Mouse (Mus musculus) inflammation-experienced regulatory T-cells, adult 6 months (primary cell): Measurements from ENCODE around the gene Ngp. TPM values are rescaled to one million over a fixed set of nuclear protein-coding genes. Genes with fewer than 3 reads are reported as not detected.
A peak's percentile ranks its signal among the peaks of the same experiment; 100 is the strongest.
"Not testable (repeated sequence)": the region's sequence is repeated elsewhere in the genome, so short reads cannot be mapped to it uniquely, and the experiment has no call there.

Experiments
- ATAC-seq: one replicate; pipeline ENCODE4 v1.8.0; 2017
- polyA plus RNA-seq, 3 experiments: library from polyadenylated mRNA; unstranded; fragments of 100-300 nt; shearing (Covaris generic); gene quantifications; one replicate each; pipeline ENCODE4 v1.2.1; 2017

The Ngp gene
- 1 to 10 TPM in 1 of 3 experiments, not detected in 2; 5.1 TPM for polyA plus RNA-seq

GRCm38 (mm10) chr9:110419511-110420112 lies at the start of gene Ngp:
Gene Ngp, plus strand, starts transcription at chr9:110419747.
- no peak for ATAC-seq

- no peak for ATAC-seq
Measured at GRCm38 (mm10) chr9:110369860-110370259, 49.7 kb upstream of the Ngp start.

GRCm38 (mm10) chr9:110373871-110374270 lies 45.7 kb upstream of the Ngp start:
- no peak for ATAC-seq

DNA sequence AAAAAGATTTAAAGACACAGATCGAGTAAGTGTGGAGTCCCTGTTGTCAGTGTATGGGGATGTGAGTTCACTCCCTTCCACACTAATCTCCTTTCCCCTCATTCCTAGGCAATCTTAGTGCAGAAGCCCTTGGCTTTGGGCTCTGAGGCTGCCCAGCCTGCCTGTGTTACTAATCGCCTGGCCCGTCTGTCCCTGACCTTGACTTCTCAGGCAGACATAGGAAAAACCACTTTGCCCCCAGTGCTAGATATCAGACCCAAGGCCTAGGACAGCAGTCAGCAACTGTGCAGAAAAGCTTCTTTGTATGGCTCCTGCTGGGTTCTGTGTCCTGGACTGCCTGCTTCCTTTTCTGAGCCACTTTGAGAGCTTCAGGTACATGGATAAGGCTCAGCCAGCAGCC lies 43.9 kb upstream of the Ngp start:
- ATAC-seq, result no peak

- not testable (repeated sequence) for ATAC-seq
Measured at GRCm38 (mm10) chr9:110377655-110378054, 41.9 kb upstream of the Ngp start.

DNA sequence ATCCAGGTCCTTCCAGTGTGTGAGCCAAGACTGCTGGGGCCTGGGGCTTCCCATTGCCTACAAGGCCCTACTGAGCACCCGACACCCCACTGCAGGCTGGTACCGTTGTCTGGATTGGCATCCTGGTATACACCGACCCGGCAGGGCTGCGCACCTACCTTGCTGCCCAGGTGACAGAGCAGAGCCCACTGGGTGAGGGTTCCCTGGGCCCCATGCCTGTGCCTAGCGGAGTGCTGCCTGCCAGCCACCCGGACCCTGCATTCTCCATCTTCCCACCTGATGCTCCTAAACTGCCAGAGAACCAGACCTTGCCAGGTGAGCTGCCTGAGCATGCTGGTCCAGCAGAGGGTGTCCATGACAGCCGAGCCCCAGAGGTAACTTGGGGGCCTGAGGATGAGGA lies 40.2 kb upstream of the Ngp start:
- no peak for ATAC-seq

- ATAC-seq, result no peak
Measured at GRCm38 (mm10) chr9:110380662-110381061, 38.9 kb upstream of the Ngp start.

DNA sequence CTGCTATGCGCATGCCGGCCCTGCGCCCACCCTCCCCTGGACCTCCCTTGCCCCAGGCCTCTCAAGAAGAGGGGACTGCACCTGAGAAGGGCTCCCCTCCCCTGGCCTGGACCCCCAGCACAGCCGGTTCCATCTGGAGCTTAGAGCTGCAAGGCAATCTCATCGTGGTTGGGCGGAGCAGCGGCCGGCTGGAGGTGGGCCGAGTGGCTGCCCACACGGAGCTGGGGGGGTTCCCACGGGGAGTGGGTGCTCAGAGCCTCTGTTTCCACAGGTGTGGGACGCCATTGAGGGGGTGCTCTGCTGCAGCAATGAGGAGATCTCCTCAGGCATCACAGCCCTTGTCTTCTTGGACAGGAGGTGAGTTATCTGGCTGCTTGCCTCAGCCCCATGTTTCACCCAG lies 38.3 kb upstream of the Ngp start:
- ATAC-seq, result no peak

- ATAC-seq, result no peak
Measured at GRCm38 (mm10) chr9:110384369-110384929, 35.1 kb upstream of the Ngp start.

- no peak for ATAC-seq
Measured at GRCm38 (mm10) chr9:110388011-110388410, 31.5 kb upstream of the Ngp start.

GRCm38 (mm10) chr9:110390843-110391242 lies 28.7 kb upstream of the Ngp start:
- ATAC-seq, result no peak

DNA sequence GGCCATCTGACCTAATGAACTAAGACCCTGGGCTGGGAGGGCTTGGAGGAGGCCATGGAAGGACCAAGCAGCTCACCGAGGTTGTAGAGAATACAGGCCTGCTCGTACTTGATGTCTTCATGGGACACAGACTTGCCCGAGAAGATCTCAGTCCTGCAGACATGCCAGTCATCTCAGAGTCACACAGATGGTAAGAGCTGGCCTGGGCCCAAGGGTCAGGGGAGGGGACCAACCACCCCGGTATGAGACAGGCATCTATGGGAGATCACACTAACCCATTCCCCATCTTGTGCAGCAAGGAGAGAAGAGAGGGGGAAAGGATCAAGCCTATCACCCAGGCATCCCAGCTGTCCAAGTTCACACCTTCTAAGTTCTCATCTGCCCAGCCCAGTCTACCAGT lies 26.3 kb upstream of the Ngp start:
- no peak for ATAC-seq

- ATAC-seq, result no peak
Measured at GRCm38 (mm10) chr9:110400650-110401049, 18.9 kb upstream of the Ngp start.

GRCm38 (mm10) chr9:110402731-110403130 lies 16.8 kb upstream of the Ngp start:
- no peak for ATAC-seq

DNA sequence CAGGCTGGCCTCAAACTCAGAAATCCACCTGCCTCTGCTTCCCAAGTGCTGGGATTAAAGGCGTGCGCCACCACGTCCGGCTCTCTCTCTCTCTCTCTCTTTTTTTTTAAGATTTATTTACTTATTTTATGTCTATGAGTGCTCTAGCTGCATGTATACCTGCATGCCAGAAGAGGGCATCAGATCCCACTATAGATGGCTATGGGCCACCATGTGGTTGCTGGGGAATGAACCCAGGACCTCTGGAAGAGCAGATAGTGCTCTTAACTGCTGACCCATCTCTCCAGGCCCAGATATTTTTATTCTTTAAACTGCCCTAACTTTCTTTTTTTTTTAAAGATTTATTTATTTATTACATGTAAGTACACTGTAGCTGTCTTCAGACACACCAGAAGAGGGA lies 16.3 kb upstream of the Ngp start:
- not testable (repeated sequence) for ATAC-seq

DNA sequence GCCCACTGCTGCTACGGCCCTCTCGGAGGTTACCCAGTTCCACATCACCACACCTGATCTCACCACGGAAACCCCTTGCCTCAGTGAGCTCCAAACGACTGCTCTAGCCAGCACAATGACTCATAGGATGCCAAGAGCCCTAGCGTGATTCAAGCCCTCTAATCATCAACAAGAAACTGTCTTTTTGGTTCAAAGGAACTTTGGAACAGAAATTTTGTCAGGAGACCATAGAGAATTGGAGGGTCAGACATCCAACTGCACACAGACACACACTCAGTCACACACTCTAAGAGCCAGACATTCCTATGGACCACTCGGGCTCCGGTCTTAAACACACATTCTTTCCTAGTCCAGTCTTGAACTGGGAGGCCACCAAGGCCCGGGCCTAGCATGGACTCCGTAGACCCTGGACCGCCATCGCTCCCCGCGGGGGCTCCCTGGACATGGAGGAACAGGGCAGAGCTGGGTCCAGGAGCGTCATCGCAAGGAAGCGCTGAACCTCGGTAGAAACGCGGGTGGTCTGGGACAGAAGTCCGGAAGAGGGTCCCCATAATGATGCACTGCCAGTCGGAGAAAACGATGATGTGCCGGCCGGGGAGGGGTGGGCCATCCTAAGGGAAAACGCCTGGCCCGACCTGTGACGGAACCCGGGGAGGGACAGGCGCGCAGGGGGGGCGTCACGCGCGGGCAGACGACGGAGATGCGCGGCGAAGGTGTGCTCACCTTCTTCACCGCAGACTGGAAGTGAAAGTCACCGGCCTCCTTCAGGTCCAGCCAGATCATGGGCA lies 12.0 kb upstream of the Ngp start:
- peak; percentile 46 for ATAC-seq

- peak; percentile 77 for ATAC-seq
Measured at GRCm38 (mm10) chr9:110408099-110408773, 11.3 kb upstream of the Ngp start, which contains the start of gene Ptpn23. Gene Ptpn23, minus strand, starts transcription at chr9:110408213.

DNA sequence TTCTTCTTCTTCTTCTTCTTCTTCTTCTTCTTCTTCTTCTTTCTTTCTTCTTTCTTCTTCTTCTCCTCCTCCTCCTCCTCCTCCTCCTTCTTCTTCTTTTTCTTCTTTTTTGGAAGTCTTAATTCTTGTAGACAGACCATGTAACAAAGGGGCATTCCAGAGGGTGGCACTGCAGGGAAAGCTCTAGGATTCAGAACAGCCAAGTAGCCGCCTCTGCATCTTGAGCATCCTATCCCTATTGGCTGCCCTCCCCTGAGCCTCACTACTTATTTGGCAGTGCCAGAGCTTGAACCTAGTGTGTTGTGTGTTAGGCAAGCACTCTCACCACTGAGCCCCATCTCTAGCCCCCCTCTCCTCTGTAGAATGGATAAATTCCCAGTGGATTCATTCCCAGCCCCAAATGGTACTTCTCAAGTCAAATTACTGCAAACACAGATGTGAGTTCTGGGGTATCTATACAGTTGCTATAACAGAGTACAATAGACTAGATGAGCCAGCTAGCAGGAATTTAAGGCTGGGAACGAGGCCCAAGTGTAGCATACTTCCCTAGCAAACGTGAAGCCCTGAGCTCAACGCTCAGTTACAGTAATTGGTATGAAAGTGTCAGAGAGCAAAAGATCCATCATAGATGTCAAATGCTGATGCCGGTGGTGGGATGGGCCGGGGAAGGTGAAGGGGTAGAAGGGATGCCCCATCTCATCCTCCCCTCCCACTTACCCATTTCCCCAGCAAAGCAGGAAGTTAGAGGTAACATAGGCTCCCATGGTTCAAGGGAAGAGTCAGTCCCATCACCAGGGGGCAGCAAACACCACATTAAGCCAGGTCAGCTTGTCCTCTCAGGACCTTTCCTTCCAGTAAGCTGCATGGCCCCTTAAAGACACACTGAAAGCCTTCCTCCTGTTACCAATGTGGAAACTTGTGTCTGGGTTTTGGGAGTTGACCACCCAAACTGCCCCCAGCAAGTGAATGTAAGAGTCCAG lies 8.3 kb upstream of the Ngp start:
- peak; percentile 40 for ATAC-seq

GRCm38 (mm10) chr9:110412926-110413325 lies 6.6 kb upstream of the Ngp start:
- no peak for ATAC-seq

DNA sequence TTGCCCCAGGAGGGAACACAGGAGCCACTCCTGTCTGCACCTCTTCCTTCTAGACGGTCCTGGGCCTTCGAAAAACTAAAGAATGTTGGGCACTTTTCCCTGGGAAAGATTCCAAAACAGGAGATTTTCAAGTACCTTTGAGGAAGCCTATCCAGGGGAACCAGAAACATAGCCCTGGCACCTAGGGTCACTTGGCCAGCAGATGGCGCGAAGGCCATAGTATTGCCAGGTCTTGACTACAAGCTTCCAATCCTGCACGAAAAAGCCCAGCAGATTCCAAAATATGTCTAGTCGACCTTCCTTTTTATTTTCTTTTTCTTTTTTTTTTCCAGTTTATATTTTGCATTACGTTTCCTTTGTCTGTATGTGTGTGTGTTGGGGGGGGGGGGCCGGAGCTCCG lies 5.8 kb upstream of the Ngp start:
- ATAC-seq, result no peak

- no peak for ATAC-seq
Measured at GRCm38 (mm10) chr9:110431241-110431640, 11.7 kb downstream of the Ngp start.

- ATAC-seq, result no peak
Measured at GRCm38 (mm10) chr9:110433045-110433444, 13.5 kb downstream of the Ngp start.
